Mouse (Mus musculus) hindbrain, embryonic 11.5 days (tissue): ENCODE data around the gene Nlrp9b. TPM values are rescaled to one million over a fixed set of nuclear protein-coding genes. Genes with fewer than 3 reads are reported as not detected.
A peak's percentile ranks its signal among the peaks of the same experiment; 100 is the strongest.
"Not testable (repeated sequence)": the region's sequence is repeated elsewhere in the genome, so short reads cannot be mapped to it uniquely, and the experiment has no call there.

Experiments
- ATAC-seq: fragments of 200-750 bp; cut with Nextera tagmentation; 2 replicates; pipeline ENCODE4 v1.8.0; 2017; ENCODE audit warnings: mild to moderate bottlenecking, moderate TSS enrichment, moderate library complexity; ENCODE audit not compliant: low FRiP score
- DNase-seq: peaks from one replicate; pipeline ENCODE4 v3.0.0-alpha.2; 2015; ENCODE audit warnings: low spot score
- H3K27ac ChIP-seq: fragments of 300-500 bp; sonication (generic); 2 replicates; pipeline ENCODE4 v1.5.1; 2014; ENCODE audit warnings: mild to moderate bottlenecking, low read depth, low read length
- H3K27me3 ChIP-seq: fragments of 300-500 bp; sonication (generic); 2 replicates; pipeline ENCODE4 v1.6.1; 2014; ENCODE audit warnings: mild to moderate bottlenecking, low read length, moderate library complexity, mixed read lengths; ENCODE audit not compliant: control insufficient read depth, insufficient read depth
- H3K36me3 ChIP-seq: fragments of 300-500 bp; sonication (generic); 2 replicates; pipeline ENCODE4 v1.6.1; 2014; ENCODE audit warnings: mild to moderate bottlenecking, low read length, moderate library complexity, mixed read lengths; ENCODE audit not compliant: control insufficient read depth, insufficient read depth
- H3K4me1 ChIP-seq: fragments of 300-500 bp; sonication (generic); replicated peaks from 2 replicates; pipeline ENCODE4 v1.6.1; 2014; ENCODE audit warnings: low read length, mixed read lengths; ENCODE audit not compliant: control insufficient read depth, insufficient read depth
- H3K4me2 ChIP-seq: fragments of 300-500 bp; sonication (generic); replicated peaks from 2 replicates; pipeline ENCODE4 v1.6.1; 2014; ENCODE audit warnings: mild to moderate bottlenecking, low read depth, low read length
- H3K4me3 ChIP-seq: fragments of 300-500 bp; sonication (generic); 2 replicates; pipeline ENCODE4 v1.5.1; 2014; ENCODE audit warnings: low read depth, low read length
- H3K9ac ChIP-seq: fragments of 300-500 bp; sonication (generic); 2 replicates; pipeline ENCODE4 v1.6.1; 2014; ENCODE audit warnings: low read depth, low read length
- H3K9me3 ChIP-seq: fragments of 300-500 bp; sonication (generic); 2 replicates; pipeline ENCODE4 v1.6.1; 2016; ENCODE audit warnings: low read length; ENCODE audit not compliant: control insufficient read depth
- WGBS: fragments of 180-500 bp; shearing (Covaris S2); extraction: QIAGEN DNeasy Blood & Tissue Kit; methylation state at CpG from one replicate; pipeline ENCODE4 v1.1.7; 2014; 5-methylcytosine and 5-hydroxymethylcytosine counted together
- polyA plus RNA-seq: library from polyadenylated mRNA; unstranded; fragments of >200 nt; fragmentation: Nextera tagmentation; extraction: Ambion mirVana; gene quantifications from 2 replicates; pipeline ENCODE4 v1.2.1, GENCODE M21; 2014

Nlrp9b gene
- polyA plus RNA-seq = not detected in 2 replicates

- not testable (repeated sequence) for H3K27ac ChIP-seq, H3K36me3 ChIP-seq, H3K4me3 ChIP-seq, H3K9ac ChIP-seq, H3K9me3 ChIP-seq, DNase-seq, H3K4me2 ChIP-seq, ATAC-seq, H3K4me1 ChIP-seq, H3K27me3 ChIP-seq
- WGBS = 74% methylated on average over 8 of the region's 8 CpGs
Measured at GRCm38 (mm10) chr7:19991165-19991564, at the start of gene Nlrp9b. TSS of gene Nlrp9b (plus strand) at chr7:19991465.

GRCm38 (mm10) chr7:19944709-19945108 lies 46.6 kb upstream of the Nlrp9b start:
- H3K9me3 ChIP-seq = no peaks in the 10 kb centered on the region
- no peak overlapping the region for H3K4me2 ChIP-seq
- no peaks in the 10 kb centered on the region for H3K27me3 ChIP-seq
- DNase-seq (no peak), ATAC-seq (no peak)
- H3K27ac ChIP-seq = no peak overlapping the region
- H3K9ac ChIP-seq = no peak overlapping the region
- no peaks in the 10 kb centered on the region for H3K4me1 ChIP-seq
- no peaks in the 10 kb centered on the region for H3K36me3 ChIP-seq
- H3K4me3 ChIP-seq = no peak overlapping the region
- 93% methylated on average over 8 of the region's 8 CpGs for WGBS

- no peak overlapping the region for H3K9ac ChIP-seq
- no peaks in the 10 kb centered on the region for H3K9me3 ChIP-seq
- H3K4me2 ChIP-seq = no peak overlapping the region
- DNase-seq (no peak), ATAC-seq (no peak)
- no peak overlapping the region for H3K27ac ChIP-seq
- H3K4me1 ChIP-seq = no peaks in the 10 kb centered on the region
- H3K27me3 ChIP-seq = no peaks in the 10 kb centered on the region
- no peaks in the 10 kb centered on the region for H3K36me3 ChIP-seq
- WGBS = 89% methylated on average over 5 of the region's 5 CpGs
- no peak overlapping the region for H3K4me3 ChIP-seq
Measured at GRCm38 (mm10) chr7:19945201-19945600, 46.1 kb upstream of the Nlrp9b start.

- ATAC-seq = no peak
- no peak overlapping the region for H3K27ac ChIP-seq
- H3K4me2 ChIP-seq = no peak overlapping the region
- no peaks in the 10 kb centered on the region for H3K4me1 ChIP-seq
- H3K9me3 ChIP-seq = no peaks in the 10 kb centered on the region
- DNase-seq = no peak
- 87% methylated on average over 13 of the region's 13 CpGs for WGBS
- no peak overlapping the region for H3K9ac ChIP-seq
- H3K27me3 ChIP-seq = no peaks in the 10 kb centered on the region
- H3K36me3 ChIP-seq = no peaks in the 10 kb centered on the region
- no peak overlapping the region for H3K4me3 ChIP-seq
Measured at GRCm38 (mm10) chr7:19945821-19946515, 45.3 kb upstream of the Nlrp9b start.

- ATAC-seq = no peak
- Histone ChIP-seq H3K27ac (no peak overlapping the region), H3K9me3 (no peaks in the 10 kb centered on the region), H3K4me2 (no peak overlapping the region), H3K9ac (no peak overlapping the region), H3K27me3 (no peaks in the 10 kb centered on the region), H3K4me1 (no peaks in the 10 kb centered on the region), H3K36me3 (no peaks in the 10 kb centered on the region), H3K4me3 (no peak overlapping the region)
- DNase-seq = no peak
- 78% methylated on average over 12 of the region's 12 CpGs for WGBS
Measured at GRCm38 (mm10) chr7:19948956-19949355, 42.3 kb upstream of the Nlrp9b start.

- H3K27ac ChIP-seq = no peak overlapping the region
- no peak for ATAC-seq
- no peaks in the 10 kb centered on the region for H3K4me1 ChIP-seq
- WGBS = 62% methylated on average over 10 of the region's 10 CpGs
- no peak overlapping the region for H3K9ac ChIP-seq
- no peak overlapping the region for H3K4me3 ChIP-seq
- no peaks in the 10 kb centered on the region for H3K9me3 ChIP-seq
- no peak for DNase-seq
- H3K4me2 ChIP-seq = no peak overlapping the region
- H3K36me3 ChIP-seq = no peaks in the 10 kb centered on the region
- no peaks in the 10 kb centered on the region for H3K27me3 ChIP-seq
Measured at GRCm38 (mm10) chr7:19949996-19950395, 41.3 kb upstream of the Nlrp9b start.

- ATAC-seq = no peak; the same call in 1 of the 2 replicates
- Histone ChIP-seq H3K36me3 (no peaks in the 10 kb centered on the region), H3K4me1 (no peaks in the 10 kb centered on the region), H3K27me3 (no peaks in the 10 kb centered on the region), H3K4me2 (no peak within 1 kb of the TSS), H3K27ac (no peak within 1 kb of the TSS), H3K9me3 (no peaks in the 10 kb centered on the region), H3K9ac (no peak within 1 kb of the TSS), H3K4me3 (no peak within 1 kb of the TSS)
- 55% methylated on average over 9 of the region's 9 CpGs for WGBS
- no peak for DNase-seq
Measured at GRCm38 (mm10) chr7:19950589-19950988, 40.7 kb upstream of the Nlrp9b start, which contains the start of gene Igsf23. TSS of gene Igsf23 (minus strand) at chr7:19950756.

GRCm38 (mm10) chr7:19952320-19952986 lies 38.8 kb upstream of the Nlrp9b start:
- DNase-seq = no peak

GRCm38 (mm10) chr7:19953054-19953453 lies 38.2 kb upstream of the Nlrp9b start:
- WGBS = 35% methylated on average over 9 of the region's 9 CpGs
- Histone ChIP-seq H3K4me1 (no peaks in the 10 kb centered on the region), H3K27me3 (no peaks in the 10 kb centered on the region), H3K9me3 (no peaks in the 10 kb centered on the region), H3K9ac (no peak overlapping the region), H3K36me3 (no peaks in the 10 kb centered on the region), H3K4me2 (no peak overlapping the region), H3K27ac (no peak overlapping the region), H3K4me3 (no peak overlapping the region)
- DNase-seq (no peak), ATAC-seq (0 out of 2 replicates have a peak, but pooled peaks have one; percentile 19)

More at GRCm38 (mm10) chr7:19952320-19952986, 38.8 kb upstream of the Nlrp9b start:
- Histone ChIP-seq H3K27ac (no peak overlapping the region), H3K27me3 (no peaks in the 10 kb centered on the region), H3K4me1 (no peaks in the 10 kb centered on the region), H3K9ac (no peak overlapping the region), H3K36me3 (no peaks in the 10 kb centered on the region), H3K9me3 (no peaks in the 10 kb centered on the region), H3K4me3 (no peak overlapping the region), H3K4me2 (no peak overlapping the region)
- 52% methylated on average over 10 of the region's 10 CpGs for WGBS
- peak; percentile 30; the same call in 1 of the 2 replicates for ATAC-seq
